ENCODE assay signal across 9 mouse cellular contexts in genomic region chr19:32903454-32904108, GRCm38 (mm10).
DNase-seq lines count a peak whose midpoint lies in the region; ATAC-seq and TF ChIP-seq lines count a peak whose summit lies in the region.
"Had no signal": no experiment of that assay in that cellular context is flagged by ENCODE, and none has a peak within 500 bp of the region (broad histone marks: within the 10 kb centered on the region; RNA-seq: fewer than 3 reads in every experiment).

No protein-coding gene starts in this region.

- WGBS in liver, embryonic 12.5 days (ENCODE audit: insufficient replicate concordance): 31% methylated on average over 7 of the region's 7 CpGs
- 50% methylated on average over 7 of the region's 7 CpGs for WGBS in liver, embryonic 11.5 days
- 78% methylated on average over 7 of the region's 7 CpGs for WGBS in forebrain, postnatal 0 days
- WGBS in neural tube, embryonic 15.5 days: 72% methylated on average over 7 of the region's 7 CpGs

- no peak for TF ChIP-seq POLR2A in bone marrow macrophage, adult 2 months (IDR thresholded peaks at IDR 0.05; ENCODE audit: borderline replicate concordance, low read depth, low read length)

- ATAC-seq in liver, embryonic 12.5 days: no peak
- no peak for ATAC-seq in liver, embryonic 11.5 days (replicated peaks; ENCODE audit: low FRiP score)
- ATAC-seq in hematopoietic stem cell, adult 5-6 weeks (replicated peaks in 1 of 2; ENCODE audit: insufficient read depth in 1 of 2, low FRiP score in 2 of 2, low TSS enrichment in 1 of 2, low read depth in 1 of 2, poor library complexity in 2 of 2, severe bottlenecking in 2 of 2): peak; percentile 72 to 89
- ATAC-seq in forebrain, postnatal 0 days: no peak
- no peak for ATAC-seq in neural tube, embryonic 15.5 days (ENCODE audit: low FRiP score)

- TF ChIP-seq CTCF in bone marrow macrophage, adult 2 months (IDR thresholded peaks at IDR 0.05; ENCODE audit: low read depth, low read length): no peak
- no peak for TF ChIP-seq CTCF in forebrain, postnatal 0 days (IDR thresholded peaks at IDR 0.05; ENCODE audit: low read depth)

- DNase-seq in liver, embryonic 11.5 days (ENCODE audit: low spot score): no peak
- peak; percentile 15 for DNase-seq in naive thymus-derived CD4-positive, alpha-beta T cell, adult 2 months (ENCODE audit: low read depth)
- no peak for DNase-seq in forebrain, postnatal 0 days
- DNase-seq in cerebellum, adult 9-10 months: no peak
- DNase-seq: layer of hippocampus, postnatal 36 days had no signal

- no peak overlapping the region for H3K27ac ChIP-seq in liver, embryonic 12.5 days
- no peak overlapping the region for H3K27ac ChIP-seq in liver, embryonic 11.5 days (ENCODE audit: low read depth, low read length)
- peak overlapping the region; percentile 35 for H3K27ac ChIP-seq in bone marrow macrophage, adult 2 months (ENCODE audit: insufficient read depth, low read depth, low read length)
- H3K27ac ChIP-seq in forebrain, postnatal 0 days (ENCODE audit: low read depth, low read length): no peak overlapping the region
- no peak overlapping the region for H3K27ac ChIP-seq in neural tube, embryonic 15.5 days (replicated peaks)

- H3K9ac ChIP-seq in liver, embryonic 12.5 days: no peak overlapping the region
- no peak overlapping the region for H3K9ac ChIP-seq in liver, embryonic 11.5 days (ENCODE audit: low read depth, low read length)
- no peak overlapping the region for H3K9ac ChIP-seq in forebrain, postnatal 0 days
- H3K9ac ChIP-seq in neural tube, embryonic 15.5 days (replicated peaks): no peak overlapping the region

- no peaks in the 10 kb centered on the region for H3K9me3 ChIP-seq in liver, embryonic 12.5 days (replicated peaks)
- H3K9me3 ChIP-seq in liver, embryonic 11.5 days (ENCODE audit: control insufficient read depth, low read length): no peaks in the 10 kb centered on the region
- H3K9me3 ChIP-seq in forebrain, postnatal 0 days (ENCODE audit: low read length): no peaks in the 10 kb centered on the region
- H3K9me3 ChIP-seq in neural tube, embryonic 15.5 days (replicated peaks): no peaks in the 10 kb centered on the region

- H3K4me1 ChIP-seq in liver, embryonic 12.5 days: peaks cover 25% of the 10 kb centered on the region
- H3K4me1 ChIP-seq in liver, embryonic 11.5 days (replicated peaks; ENCODE audit: control insufficient read depth, insufficient read depth, low read length): peaks cover 13% of the 10 kb centered on the region
- H3K4me1 ChIP-seq in bone marrow macrophage, adult 2 months (ENCODE audit: control insufficient read depth, insufficient read depth, low read length): peaks cover 39% of the 10 kb centered on the region
- H3K4me1 ChIP-seq in forebrain, postnatal 0 days (ENCODE audit: insufficient read depth): no peaks in the 10 kb centered on the region
- H3K4me1 ChIP-seq in neural tube, embryonic 15.5 days: no peaks in the 10 kb centered on the region

- H3K27me3 ChIP-seq in liver, embryonic 12.5 days (replicated peaks): no peaks in the 10 kb centered on the region
- H3K27me3 ChIP-seq in liver, embryonic 11.5 days (replicated peaks; ENCODE audit: control insufficient read depth, insufficient read depth, low read length): peaks cover 3% of the 10 kb centered on the region; the same call in 1 of the 2 replicates
- H3K27me3 ChIP-seq in forebrain, postnatal 0 days (ENCODE audit: insufficient read depth, low read length): no peaks in the 10 kb centered on the region
- H3K27me3 ChIP-seq in neural tube, embryonic 15.5 days (replicated peaks): no peaks in the 10 kb centered on the region

- H3K36me3 ChIP-seq in liver, embryonic 12.5 days: no peaks in the 10 kb centered on the region
- no peaks in the 10 kb centered on the region for H3K36me3 ChIP-seq in liver, embryonic 11.5 days (ENCODE audit: control insufficient read depth, insufficient read depth, low read length)
- H3K36me3 ChIP-seq in forebrain, postnatal 0 days (ENCODE audit: insufficient read depth): no peaks in the 10 kb centered on the region
- no peaks in the 10 kb centered on the region for H3K36me3 ChIP-seq in neural tube, embryonic 15.5 days

- H3K4me3 ChIP-seq in liver, embryonic 12.5 days: no peak overlapping the region
- no peak overlapping the region for H3K4me3 ChIP-seq in liver, embryonic 11.5 days (ENCODE audit: low read depth, low read length)
- no peak overlapping the region for H3K4me3 ChIP-seq in bone marrow macrophage, adult 2 months (ENCODE audit: insufficient read depth, low read length)
- no peak overlapping the region for H3K4me3 ChIP-seq in forebrain, postnatal 0 days (ENCODE audit: low read depth, low read length)
- H3K4me3 ChIP-seq in neural tube, embryonic 15.5 days (replicated peaks): no peak overlapping the region

- H3K4me2 ChIP-seq in liver, embryonic 12.5 days: 0 out of 2 replicates have a peak overlapping the region, but pooled peaks have one; percentile 1
- no peak overlapping the region for H3K4me2 ChIP-seq in liver, embryonic 11.5 days
- H3K4me2 ChIP-seq in forebrain, postnatal 0 days (ENCODE audit: low read depth): no peak overlapping the region
- H3K4me2 ChIP-seq in neural tube, embryonic 15.5 days: no peak overlapping the region

Comparison
In these comparisons a context has a peak if more than half of its experiments do, and no peak if none do; other contexts are left out.
1. ATAC-seq: peak in hematopoietic stem cell, adult 5-6 weeks (2 of 2); none in liver, embryonic 12.5 days (single experiment), liver, embryonic 11.5 days (single experiment), forebrain, postnatal 0 days (single experiment) and neural tube, embryonic 15.5 days (single experiment).